Mouse (Mus musculus) common myeloid progenitor, adult 5-6 weeks (primary cell): ENCODE measurements around the gene Aldh18a1. TPM values are rescaled to one million over a fixed set of nuclear protein-coding genes. Genes with fewer than 3 reads are reported as not detected.

Experiments
- ATAC-seq: replicated peaks from 2 replicates; pipeline ENCODE4 v1.8.0; 2016; ENCODE audit warnings: low read depth, mild to moderate bottlenecking, moderate TSS enrichment, inconsistent platforms; ENCODE audit not compliant: poor library complexity, severe bottlenecking
- total RNA-seq: library from RNA; stranded (forward); fragments of 200-1000, 187-1606 nt; gene quantifications from 2 replicates; pipeline ENCODE4 v1.2.3, GENCODE M21; 2017

Aldh18a1 gene
- total RNA-seq, 1 experiment from 2014 or later: 58.7 TPM

GRCm38 (mm10) chr19:40588847-40589529, 725 bp upstream of the Aldh18a1 start:
- ATAC-seq: peak; percentile 80

- no peak for ATAC-seq
Observed at GRCm38 (mm10) chr19:40587491-40588292, 571 bp downstream of the Aldh18a1 start.

DNA sequence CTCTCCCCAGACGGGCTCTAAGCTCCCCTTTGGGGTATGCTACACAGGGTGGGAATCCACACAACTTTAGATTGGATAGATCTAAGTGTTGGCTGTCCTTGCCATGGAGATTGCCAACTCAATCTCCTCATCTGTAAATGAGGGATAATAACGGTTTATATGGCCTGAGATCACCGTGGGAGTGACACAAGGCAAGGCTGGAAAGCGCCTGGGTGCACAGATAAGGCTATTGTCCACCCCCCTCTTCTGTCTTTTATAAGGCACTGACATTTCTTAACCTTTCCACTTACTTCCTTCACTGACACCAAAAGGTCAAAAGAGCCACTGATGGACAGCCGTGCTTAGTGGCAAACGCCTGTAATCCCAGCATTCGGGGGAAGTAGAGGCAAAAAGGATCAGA, 1.4 kb downstream of the Aldh18a1 start:
- no peak for ATAC-seq

GRCm38 (mm10) chr19:40581662-40582061, 6.6 kb downstream of the Aldh18a1 start:
- ATAC-seq: no peak

- no peak for ATAC-seq
Observed at GRCm38 (mm10) chr19:40580902-40581301, 7.4 kb downstream of the Aldh18a1 start.

DNA sequence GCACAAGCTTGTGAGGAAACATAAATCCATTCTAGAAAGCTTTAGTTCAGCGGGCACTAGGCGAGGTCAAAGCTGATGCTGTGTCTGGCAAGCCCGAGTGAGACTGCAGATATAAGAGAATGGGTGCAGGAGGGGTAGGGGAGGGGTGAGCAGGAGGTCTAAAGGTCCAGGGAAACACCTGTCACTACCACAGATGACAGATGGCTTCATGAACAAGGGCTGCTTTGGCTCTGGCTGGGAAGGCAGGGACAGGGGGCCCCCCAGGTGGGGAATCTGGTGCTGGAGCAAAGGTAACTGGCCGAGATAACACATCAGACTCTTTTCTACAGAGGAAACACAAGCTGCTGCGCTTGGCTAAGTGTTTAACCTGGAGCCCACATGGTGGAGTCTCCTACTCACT, 12.8 kb downstream of the Aldh18a1 start:
- no peak for ATAC-seq

DNA sequence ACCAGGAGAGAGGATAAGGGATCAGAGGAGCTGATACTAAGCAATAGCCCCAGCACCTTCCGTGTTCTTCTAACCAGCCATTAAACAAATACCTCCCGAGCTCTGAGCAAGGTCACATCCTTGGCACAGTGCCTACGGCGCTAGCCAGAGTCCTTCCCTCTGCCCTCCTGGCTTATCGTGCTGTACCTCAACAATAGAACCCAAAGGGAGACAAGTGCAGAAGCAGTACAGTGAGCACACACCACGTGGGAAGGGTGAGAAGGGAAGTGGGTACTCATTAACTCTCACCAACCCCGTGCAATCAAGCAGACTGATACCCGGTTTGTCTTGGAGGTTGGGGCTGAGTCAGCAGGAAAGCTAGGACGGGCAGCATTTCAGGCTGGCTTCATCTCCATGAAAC, 17.5 kb downstream of the Aldh18a1 start:
- no peak for ATAC-seq

DNA sequence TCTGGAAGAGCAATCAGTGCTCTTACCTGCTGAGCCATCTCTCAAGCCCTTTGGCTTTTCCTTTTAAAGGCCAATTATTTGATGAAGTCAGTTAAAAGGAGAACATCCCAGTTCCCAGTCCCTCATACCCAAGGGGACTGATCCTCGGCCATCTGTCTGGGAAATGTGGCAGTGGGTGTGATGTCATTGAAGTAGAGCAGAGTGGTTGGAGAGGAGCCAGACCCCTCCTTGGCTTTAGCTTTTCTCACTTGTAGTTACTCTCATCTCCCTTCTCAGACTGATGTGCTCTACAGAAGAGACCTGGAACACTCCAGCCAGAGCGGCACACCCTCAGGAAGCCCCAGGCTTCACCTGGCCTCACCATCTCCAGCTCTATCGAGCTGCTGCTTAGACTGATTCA, 20.6 kb downstream of the Aldh18a1 start:
- ATAC-seq: no peak

- no peak for ATAC-seq
Observed at GRCm38 (mm10) chr19:40563880-40564645, 24.2 kb downstream of the Aldh18a1 start.

DNA sequence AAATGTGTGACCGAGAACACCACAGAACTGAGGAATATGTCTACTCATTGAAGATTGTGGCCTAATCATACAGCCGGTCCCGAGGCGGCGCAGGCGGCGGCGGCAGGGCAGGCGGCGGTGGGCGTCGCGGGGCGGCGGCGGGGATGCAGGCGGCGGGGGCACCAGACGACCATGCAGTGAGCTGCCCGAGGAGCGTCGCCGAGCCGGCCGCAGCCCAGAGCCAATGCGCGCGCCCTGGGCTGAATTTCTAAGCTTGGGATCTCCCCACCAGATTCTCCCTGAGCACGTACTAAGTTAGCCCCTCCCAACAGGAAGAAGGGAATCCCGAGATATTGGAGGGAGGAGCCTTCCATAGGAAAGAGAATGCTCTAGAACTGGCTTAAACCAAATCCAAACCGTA, 26.7 kb downstream of the Aldh18a1 start:
- peak; percentile 60; the same call in 1 of the 2 replicates for ATAC-seq

DNA sequence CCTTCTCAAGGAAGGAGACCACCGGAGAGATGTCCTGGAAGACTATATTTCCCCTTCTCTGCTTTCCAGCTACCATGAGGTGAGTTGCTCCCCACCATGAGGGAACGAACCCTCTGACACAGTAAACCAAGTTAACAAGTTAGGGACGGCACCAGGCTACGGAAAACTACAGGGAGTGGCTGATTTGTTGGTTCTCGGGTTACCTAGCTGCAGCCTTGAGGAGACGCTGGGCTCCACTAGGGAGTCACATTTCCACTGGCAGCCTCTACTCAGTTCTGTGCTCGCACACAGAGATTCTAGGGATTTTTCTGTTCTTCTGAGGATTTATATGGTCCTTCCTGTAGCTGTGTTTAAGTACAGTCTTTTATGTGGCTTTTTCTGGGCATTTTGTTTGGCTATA, 32.2 kb downstream of the Aldh18a1 start:
- no peak for ATAC-seq

- no peak for ATAC-seq
Observed at GRCm38 (mm10) chr19:40555136-40555535, 33.1 kb downstream of the Aldh18a1 start.

GRCm38 (mm10) chr19:40554343-40554742, 33.9 kb downstream of the Aldh18a1 start:
- ATAC-seq: no peak

DNA sequence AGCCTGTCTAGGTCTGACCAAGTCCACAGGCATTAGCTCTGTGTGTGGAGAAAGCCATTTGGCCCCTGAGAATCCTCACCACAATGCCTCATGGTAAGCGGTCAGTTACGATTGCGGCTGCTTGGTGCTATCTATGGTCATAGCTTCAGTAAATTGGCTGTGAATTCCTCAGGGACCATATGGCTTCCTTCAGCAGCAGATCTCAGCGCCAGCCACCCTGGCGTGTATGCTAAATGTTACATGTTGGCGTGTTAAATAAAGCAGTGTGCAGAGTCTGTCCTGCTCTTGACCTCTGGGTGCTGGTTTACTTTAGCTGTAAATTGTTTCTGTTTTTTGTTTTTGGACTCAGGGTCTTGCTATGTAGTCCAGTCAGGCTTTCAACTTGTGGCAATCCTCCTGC, 34.4 kb downstream of the Aldh18a1 start:
- ATAC-seq: no peak

GRCm38 (mm10) chr19:40553014-40553789, 35.1 kb downstream of the Aldh18a1 start:
- ATAC-seq: peak; percentile 84; the same call in 1 of the 2 replicates

DNA sequence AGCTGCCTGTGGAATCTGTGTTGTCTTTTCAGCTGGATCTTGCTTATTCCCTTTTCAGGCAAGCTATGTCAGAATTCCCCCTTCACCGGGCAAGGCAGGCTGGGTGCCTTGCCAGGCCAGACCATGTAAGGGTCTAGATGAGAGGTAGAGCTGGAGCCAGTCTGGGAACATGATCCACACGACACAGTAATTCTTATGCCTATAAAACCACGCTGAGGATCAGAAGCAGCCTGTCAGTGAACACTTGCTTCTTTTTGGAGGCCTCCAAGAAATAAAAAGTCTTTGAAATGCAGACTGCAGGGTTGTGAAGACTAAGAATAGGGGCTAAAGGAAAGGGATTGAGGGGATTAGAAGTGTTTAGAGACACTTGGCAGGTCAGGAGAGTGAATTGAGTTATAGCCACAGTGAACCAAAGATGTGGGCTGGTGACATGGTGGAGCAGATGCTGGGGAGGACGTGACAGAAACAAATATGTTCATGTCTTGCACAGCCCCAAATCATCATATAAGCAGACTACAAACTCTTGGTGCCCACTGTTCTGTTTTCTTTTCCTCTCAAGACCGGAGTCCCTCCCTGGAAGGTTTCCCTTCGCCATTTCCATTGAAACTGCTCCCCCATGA, 38.6 kb downstream of the Aldh18a1 start:
- no peak for ATAC-seq

GRCm38 (mm10) chr19:40548796-40549515, 39.3 kb downstream of the Aldh18a1 start:
- no peak for ATAC-seq

DNA sequence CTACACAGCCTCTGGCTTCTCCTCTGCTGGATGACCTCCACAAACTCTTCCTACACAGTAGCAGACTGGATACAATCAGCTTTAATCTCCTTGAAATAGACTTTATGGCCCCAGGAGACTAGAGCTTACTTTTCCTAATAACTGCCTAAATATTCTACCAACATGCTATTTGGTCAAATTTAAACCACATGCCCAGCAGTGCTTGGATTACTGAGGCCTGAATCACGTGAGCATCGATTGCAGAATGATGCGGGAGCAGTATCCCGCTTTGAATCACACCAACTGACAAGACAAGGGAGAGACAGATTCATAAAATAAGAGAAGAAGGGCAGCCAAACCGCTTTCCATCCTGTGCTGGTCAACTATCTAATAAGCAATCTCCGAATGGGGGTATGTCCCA, 39.9 kb downstream of the Aldh18a1 start:
- ATAC-seq: no peak

DNA sequence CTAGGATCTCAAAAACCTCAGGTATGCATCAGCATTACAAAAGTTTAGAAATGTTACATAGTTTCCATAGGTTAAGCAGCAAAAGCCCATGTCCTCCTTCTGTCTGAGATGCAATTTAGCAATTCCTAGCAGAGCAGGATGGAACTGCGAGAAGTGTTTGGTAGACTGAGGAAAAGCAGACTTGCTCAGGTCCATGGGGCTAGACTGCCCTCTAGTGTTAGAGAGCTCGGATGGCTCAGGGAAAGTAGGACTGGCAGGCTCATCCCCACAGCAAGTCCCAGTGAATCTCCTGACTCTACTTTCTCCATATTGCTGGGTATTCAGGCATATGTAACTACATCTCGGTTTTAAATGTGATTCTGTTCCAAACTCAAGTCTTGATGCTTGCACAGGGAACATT, 43.4 kb downstream of the Aldh18a1 start:
- peak; percentile 76; the same call in 1 of the 2 replicates for ATAC-seq
